Mouse (Mus musculus): Measurements from ENCODE around the gene Timp2. TPM values are rescaled to one million over a fixed set of nuclear protein-coding genes. Genes with fewer than 3 reads are reported as not detected.

Gene Timp2
- polyA plus RNA-seq (2017; shearing (Covaris generic)), result 12.6 TPM

DNA sequence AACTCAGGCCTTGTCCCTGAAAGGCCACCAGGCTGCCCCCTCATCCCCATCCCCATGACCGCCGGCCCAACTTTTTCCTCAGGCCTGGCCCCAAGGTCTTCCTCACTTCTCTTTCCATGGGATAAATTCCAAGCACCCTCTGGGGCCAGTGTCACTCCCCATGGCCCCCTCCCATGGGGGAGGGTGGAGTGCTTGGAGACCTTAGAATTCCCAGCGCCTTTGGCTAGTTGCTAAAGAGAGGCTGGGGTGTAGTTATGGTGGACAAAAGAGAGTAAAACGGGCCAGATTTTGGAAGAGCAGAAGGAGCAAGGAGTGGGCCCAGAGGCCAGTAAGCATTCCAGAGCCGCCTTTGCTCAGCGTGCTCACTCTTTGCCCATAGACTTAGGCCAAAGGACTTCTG is at the start of gene Timp2:
Gene Timp2, minus strand, starts transcription at position 101 of the 400 bp plus-strand sequence.

DNA sequence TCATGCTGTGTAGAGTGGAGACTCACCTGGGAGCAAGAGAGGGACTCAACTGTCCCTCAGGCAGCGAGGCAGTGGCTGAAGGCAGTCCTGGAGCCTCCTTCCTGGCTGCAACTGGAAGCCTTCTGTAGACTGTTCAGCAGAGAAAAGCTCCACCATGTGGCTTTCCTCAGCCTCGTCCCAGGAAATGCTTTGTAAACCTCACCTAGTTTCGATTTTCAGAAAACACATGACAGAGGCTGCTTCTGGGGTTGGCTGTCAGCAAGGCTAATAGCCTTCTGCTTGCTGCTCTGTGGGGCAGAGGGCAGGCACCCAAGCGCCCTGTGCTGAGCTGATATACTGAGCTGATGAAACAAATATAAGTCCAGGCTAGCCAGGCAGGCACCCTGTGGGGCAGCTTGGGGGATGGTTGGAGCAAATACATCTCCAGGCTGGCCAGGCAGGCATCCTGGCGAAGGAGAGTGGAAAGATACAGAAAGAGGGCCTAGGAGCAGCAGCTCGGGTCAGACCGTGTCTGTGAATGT is 46.3 kb upstream of the Timp2 start, which contains the start of gene Lgals3bp:
Gene Lgals3bp, minus strand, starts transcription at position 333 of the 521 bp plus-strand sequence.

DNA sequence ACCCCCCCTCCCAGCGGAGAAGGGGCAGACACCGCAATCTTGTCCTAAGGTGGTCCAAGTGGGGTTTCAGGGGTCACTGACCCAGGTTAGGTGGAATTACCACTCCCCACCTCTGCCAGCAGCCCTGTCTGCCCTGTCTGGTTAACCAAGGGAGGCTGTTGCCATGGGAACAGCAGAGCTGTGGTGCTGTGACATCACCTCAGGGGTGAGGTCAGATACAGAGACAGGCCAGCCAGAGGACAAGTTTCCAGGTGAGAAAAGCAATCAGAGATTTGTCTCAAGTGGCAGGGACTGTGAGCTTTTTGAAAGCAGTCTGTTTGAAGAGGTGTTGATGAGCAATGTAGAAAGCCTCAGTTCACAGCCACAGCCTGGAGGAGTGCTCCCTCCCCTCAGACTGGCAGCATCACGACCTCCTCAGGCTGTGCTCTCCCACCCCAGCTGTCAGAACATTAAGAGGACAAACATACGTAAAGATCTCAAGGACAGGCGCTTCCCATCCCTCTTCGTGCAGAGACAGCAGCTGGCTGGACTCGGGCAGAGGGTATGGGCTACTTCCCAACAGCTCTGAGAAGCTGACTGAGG is 13.0 kb downstream of the Timp2 start, which contains the start of gene Cep295nl:
Gene Cep295nl, minus strand, starts transcription at position 101 of the 582 bp plus-strand sequence.

GRCm38 (mm10) chr11:118289999-118290889 is 65.3 kb downstream of the Timp2 start, which contains the start of gene Usp36:
Gene Usp36, minus strand, starts transcription at chr11:118290244.

Other genes with a start within 250 kb of the Timp2 start
- 0.16 TPM for gene Dnah17, start 225.1 kb downstream of the Timp2 start, polyA plus RNA-seq (2017; shearing (Covaris generic))
- 209 TPM for gene Cyth1, start 107.1 kb downstream of the Timp2 start, polyA plus RNA-seq (2017; shearing (Covaris generic))
- 58.1 TPM for gene Usp36, start 65.5 kb downstream of the Timp2 start, polyA plus RNA-seq (2017; shearing (Covaris generic))
- gene Cep295nl, start 13.2 kb downstream of the Timp2 start, polyA plus RNA-seq (2017; shearing (Covaris generic)), result not detected
- gene Lgals3bp, start 46.4 kb upstream of the Timp2 start, polyA plus RNA-seq (2017; shearing (Covaris generic)), result 83.4 TPM
- gene Cant1, start 63.3 kb upstream of the Timp2 start, polyA plus RNA-seq (2017; shearing (Covaris generic)), result 44.2 TPM
- not detected for gene C1qtnf1, start 72.5 kb upstream of the Timp2 start, polyA plus RNA-seq (2017; shearing (Covaris generic))
- gene Engase, start 121.1 kb upstream of the Timp2 start, polyA plus RNA-seq (2017; shearing (Covaris generic)), result 8.0 TPM